Mouse (Mus musculus) limb, embryonic 10.5 days (tissue): ENCODE data around the gene Olfr1360. TPM values are rescaled to one million over a fixed set of nuclear protein-coding genes. Genes with fewer than 3 reads are reported as not detected.
"Not testable (repeated sequence)": the region's sequence is repeated elsewhere in the genome, so short reads cannot be mapped to it uniquely, and the experiment has no call there.

ENCODE experiments used
- DNase-seq: peaks from one replicate; pipeline ENCODE4 v3.0.0-alpha.2; 2017; ENCODE audit warnings: low spot score
- H3K27ac ChIP-seq: fragments of 300-500 bp; sonication (generic); 2 replicates; pipeline ENCODE4 v1.5.1; 2016; ENCODE audit warnings: mild to moderate bottlenecking
- H3K27me3 ChIP-seq: fragments of 300-500 bp; sonication (generic); 2 replicates; pipeline ENCODE4 v1.6.1; 2016; ENCODE audit warnings: low read depth, mild to moderate bottlenecking; ENCODE audit not compliant: poor library complexity, severe bottlenecking
- H3K36me3 ChIP-seq: fragments of 300-500 bp; sonication (generic); 2 replicates; pipeline ENCODE4 v1.6.1; 2016; ENCODE audit warnings: mild to moderate bottlenecking, moderate library complexity
- H3K4me1 ChIP-seq: fragments of 300-500 bp; sonication (generic); 2 replicates; pipeline ENCODE4 v1.6.1; 2016
- H3K4me3 ChIP-seq: fragments of 300-500 bp; sonication (generic); 2 replicates; pipeline ENCODE4 v1.5.1; 2016; ENCODE audit warnings: mild to moderate bottlenecking, moderate library complexity
- H3K9me3 ChIP-seq: fragments of 300-500 bp; sonication (generic); replicated peaks from 2 replicates; pipeline ENCODE4 v1.6.1; 2016; ENCODE audit warnings: mild to moderate bottlenecking
- WGBS: fragments of 180-500 bp; shearing (Covaris S2); methylation state at CpG from one replicate; pipeline ENCODE4 v1.1.7; 2016; 5-methylcytosine and 5-hydroxymethylcytosine counted together
- polyA plus RNA-seq: library from polyadenylated mRNA; unstranded; fragments of >200 nt; fragmentation: Nextera tagmentation; extraction: Ambion mirVana; gene quantifications from 2 replicates; pipeline ENCODE4 v1.2.1, GENCODE M21; 2016

The Olfr1360 gene
- not detected in 2 replicates for polyA plus RNA-seq

DNA sequence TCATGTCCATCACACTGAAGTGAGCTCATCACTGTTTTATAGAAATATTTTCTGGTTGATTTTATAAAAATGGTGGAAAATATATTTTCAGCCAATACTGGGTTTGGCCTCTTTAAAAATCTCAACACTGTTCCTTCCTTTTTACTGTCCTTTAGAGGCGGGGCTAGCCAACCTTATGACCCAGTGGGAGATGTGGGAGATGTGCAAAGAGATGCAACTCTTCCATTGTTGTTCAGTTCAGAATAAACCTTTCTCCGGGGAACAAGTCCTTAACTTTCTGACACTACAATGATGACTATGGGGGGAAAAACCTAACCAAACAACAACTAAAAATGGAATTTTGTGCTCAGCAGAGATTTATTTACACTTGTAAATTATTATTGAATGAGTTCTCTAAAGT lies at the start of gene Olfr1360:
Gene Olfr1360, minus strand, starts transcription at position 101 of the 400 bp plus-strand sequence.
- H3K36me3 ChIP-seq: no peaks in the 10 kb centered on the region
- no peak for DNase-seq
- no peaks in the 10 kb centered on the region for H3K4me1 ChIP-seq
- H3K9me3 ChIP-seq: no peaks in the 10 kb centered on the region
- H3K27me3 ChIP-seq: no peaks in the 10 kb centered on the region
- H3K4me3 ChIP-seq: no peak within 1 kb of the TSS
- 77% methylated on average over 2 of the region's 2 CpGs for WGBS
- no peak within 1 kb of the TSS for H3K27ac ChIP-seq

DNA sequence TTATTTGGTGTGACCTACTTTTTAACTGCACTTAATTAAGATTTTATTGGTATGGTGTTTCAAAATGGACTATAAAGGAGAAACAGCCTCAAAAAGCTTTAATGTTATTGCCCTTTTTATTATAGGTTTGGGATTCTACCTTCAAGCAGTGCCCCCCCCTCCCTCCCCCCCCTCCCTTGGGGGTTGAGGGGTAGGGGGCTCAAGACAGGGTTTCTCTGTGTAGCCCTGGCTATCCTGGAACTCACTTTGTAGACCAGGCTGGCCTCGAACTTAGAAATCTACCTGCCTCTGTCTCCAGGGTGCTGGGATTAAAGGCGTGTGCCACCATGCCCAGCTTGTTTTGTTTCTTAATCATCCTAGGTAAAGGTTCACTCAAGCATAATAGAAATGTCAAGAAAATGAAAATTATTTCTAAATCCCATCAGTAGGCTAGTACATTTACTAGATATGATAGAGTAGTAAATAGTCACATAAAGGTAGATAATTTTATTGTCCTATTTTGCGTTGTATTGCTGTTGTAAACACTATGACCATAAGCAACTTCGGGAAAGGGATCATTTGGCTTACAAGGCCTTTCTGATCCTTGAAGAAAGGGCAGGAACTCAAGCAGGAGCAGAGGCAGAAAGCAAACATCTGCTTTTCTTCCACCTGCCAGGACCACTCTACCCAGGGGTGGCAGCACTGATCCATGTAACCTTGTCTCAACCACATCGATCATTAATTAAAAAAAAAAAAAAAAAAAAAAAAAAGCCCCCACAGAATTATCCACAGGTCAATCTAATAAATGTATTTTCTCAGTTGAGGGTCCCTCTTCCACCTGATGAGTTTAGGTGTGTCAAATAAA lies 46.0 kb upstream of the Olfr1360 start:
- Histone ChIP-seq H3K4me1 (peaks cover 24% of the 10 kb centered on the region), H3K27ac (peak overlapping the region; percentile 94), H3K4me3 (peak overlapping the region; percentile 50), H3K27me3 (no peaks in the 10 kb centered on the region), H3K9me3 (no peaks in the 10 kb centered on the region), H3K36me3 (no peaks in the 10 kb centered on the region)
- DNase-seq: peak; percentile 44
- 35% methylated on average over 5 of the region's 5 CpGs for WGBS

DNA sequence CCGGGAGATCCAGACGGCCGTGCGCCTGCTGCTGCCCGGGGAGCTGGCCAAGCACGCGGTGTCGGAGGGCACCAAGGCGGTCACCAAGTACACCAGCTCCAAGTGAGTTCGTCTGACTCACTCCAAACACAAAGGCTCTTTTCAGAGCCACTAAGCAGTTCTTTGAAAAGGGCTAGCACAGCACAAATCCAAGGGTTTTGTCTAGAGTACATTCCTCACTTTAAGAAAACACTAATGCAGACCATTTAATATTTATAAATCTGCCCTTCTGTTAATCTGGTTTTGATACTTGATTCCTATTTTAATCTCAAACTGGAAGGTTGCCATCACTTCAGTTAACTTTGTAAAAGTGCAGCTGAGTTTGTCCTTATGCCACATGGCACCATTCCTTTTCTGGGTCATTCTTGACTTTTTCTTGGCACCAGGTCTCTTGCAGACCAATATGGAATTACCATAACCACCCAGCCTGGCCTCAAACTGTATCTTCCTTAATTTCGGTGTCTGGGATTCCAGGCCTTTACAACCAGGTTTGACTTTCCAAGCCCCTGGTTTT lies 45.2 kb upstream of the Olfr1360 start:
- WGBS: 3% methylated on average over 11 of the region's 11 CpGs
- Histone ChIP-seq H3K4me1 (peaks cover 26% of the 10 kb centered on the region), H3K27me3 (no peaks in the 10 kb centered on the region), H3K36me3 (no peaks in the 10 kb centered on the region), H3K27ac (peak overlapping the region; percentile 94), H3K9me3 (no peaks in the 10 kb centered on the region), H3K4me3 (peak overlapping the region; percentile 50)
- peak; percentile 64 for DNase-seq

DNA sequence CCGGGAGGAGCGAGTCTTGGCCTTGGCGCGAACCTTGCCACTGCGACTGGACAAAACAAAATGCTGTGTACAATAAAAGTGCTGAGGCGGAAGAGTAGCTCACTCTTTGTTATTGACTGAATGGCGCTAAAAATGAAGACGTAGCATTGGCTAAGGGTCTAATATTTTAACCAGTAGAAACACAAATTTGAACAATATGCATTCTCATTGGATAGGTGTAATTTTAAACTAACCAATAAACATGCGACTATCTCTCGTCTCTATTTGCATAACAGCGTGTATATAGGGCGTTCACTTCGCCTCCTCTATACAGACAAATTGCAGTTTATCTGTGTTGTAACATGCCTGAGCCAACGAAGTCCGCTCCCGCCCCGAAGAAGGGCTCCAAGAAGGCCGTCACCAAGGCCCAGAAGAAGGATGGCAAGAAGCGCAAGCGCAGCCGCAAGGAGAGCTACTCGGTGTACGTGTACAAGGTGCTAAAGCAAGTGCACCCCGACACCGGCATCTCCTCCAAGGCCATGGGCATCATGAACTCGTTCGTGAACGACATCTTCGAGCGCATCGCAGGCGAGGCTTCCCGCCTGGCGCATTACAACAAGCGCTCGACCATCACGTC lies 44.7 kb upstream of the Olfr1360 start, which contains the start of gene Hist1h2bm:
Gene Hist1h2bm, plus strand, starts transcription at position 288 of the 616 bp plus-strand sequence.
- Histone ChIP-seq H3K4me3 (peak within 1 kb of the TSS; percentile 50), H3K4me1 (peaks cover 26% of the 10 kb centered on the region), H3K27ac (peak within 1 kb of the TSS; percentile 94)
- H3K9me3 ChIP-seq, H3K27me3 ChIP-seq, H3K36me3 ChIP-seq: not testable (repeated sequence)
- peak; percentile 75 for DNase-seq
- under 1% methylated on average over 37 of the region's 37 CpGs for WGBS

DNA sequence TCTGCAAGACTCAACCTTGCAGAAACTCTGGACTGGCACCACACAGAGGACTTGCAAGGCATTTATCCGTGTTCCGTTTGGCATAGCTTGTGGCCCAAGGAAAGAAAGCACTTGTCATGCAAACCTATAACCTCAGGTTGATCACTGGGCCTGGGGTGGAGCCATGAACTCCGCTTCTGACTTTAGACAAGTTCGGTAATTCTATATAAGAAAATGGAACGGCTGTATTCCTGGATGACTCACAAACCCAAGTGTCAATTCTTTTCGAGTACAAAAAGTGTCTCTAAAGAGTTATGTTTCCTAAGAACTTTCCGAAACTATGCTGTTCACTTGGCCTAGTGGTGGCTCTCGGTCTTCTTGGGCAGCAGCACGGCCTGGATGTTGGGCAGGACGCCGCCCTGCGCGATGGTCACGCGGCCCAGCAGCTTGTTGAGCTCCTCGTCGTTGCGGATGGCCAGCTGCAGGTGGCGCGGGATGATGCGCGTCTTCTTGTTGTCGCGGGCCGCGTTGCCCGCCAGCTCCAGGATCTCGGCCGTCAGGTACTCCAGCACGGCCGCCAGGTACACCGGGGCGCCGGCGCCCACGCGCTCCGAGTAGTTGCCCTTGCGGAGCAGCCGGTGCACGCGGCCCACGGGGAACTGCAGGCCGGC lies 44.0 kb upstream of the Olfr1360 start:
- 3% methylated on average over 24 of the region's 44 CpGs for WGBS

DNA sequence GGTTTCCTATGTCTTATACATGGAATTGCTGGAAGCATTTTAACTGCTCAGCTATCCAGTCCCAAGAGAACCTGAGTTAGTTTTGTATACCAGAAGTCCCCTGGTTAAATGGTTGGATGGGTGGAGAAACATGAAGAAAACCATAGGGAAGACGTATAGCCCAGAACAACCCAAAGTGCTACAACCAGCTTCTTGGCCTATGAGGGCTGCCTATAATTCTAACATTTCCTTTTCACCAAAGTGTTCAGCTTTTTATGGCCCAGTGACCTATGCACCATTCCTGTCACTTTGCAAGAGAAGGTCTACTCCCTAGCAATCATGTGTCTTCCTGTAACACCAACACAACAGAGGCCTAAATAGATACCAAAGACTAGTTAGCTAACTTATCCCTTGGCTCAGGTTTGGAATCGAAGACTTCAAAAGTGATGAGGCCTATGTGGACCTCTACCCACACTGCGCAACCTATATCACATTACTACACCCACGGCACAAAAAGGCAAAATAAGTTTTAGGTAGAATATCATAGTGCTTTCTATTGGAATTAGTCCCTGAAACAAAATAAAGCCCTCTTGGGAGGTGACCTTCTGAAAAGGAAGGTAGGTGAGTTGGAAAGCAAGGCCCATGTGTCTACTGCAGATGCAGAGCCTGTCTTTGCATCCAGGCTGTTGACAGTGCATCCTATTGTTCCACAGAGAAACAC lies 41.3 kb upstream of the Olfr1360 start:
- Histone ChIP-seq H3K36me3 (no peaks in the 10 kb centered on the region), H3K27me3 (no peaks in the 10 kb centered on the region), H3K4me1 (peaks cover 32% of the 10 kb centered on the region), H3K27ac (peak overlapping the region; percentile 94), H3K9me3 (no peaks in the 10 kb centered on the region), H3K4me3 (peak overlapping the region; percentile 57)
- WGBS: 62% methylated on average over 4 of the region's 4 CpGs
- peak; percentile 37 for DNase-seq

More for the DNA sequence above, 44.0 kb upstream of the Olfr1360 start:
- peaks cover 26% of the 10 kb centered on the region for H3K4me1 ChIP-seq
- peak; percentile 42 for DNase-seq
- not testable (repeated sequence) for H3K36me3 ChIP-seq, H3K27me3 ChIP-seq, H3K9me3 ChIP-seq
- peak overlapping the region; percentile 94 for H3K27ac ChIP-seq
- H3K4me3 ChIP-seq: peak overlapping the region; percentile 50

DNA sequence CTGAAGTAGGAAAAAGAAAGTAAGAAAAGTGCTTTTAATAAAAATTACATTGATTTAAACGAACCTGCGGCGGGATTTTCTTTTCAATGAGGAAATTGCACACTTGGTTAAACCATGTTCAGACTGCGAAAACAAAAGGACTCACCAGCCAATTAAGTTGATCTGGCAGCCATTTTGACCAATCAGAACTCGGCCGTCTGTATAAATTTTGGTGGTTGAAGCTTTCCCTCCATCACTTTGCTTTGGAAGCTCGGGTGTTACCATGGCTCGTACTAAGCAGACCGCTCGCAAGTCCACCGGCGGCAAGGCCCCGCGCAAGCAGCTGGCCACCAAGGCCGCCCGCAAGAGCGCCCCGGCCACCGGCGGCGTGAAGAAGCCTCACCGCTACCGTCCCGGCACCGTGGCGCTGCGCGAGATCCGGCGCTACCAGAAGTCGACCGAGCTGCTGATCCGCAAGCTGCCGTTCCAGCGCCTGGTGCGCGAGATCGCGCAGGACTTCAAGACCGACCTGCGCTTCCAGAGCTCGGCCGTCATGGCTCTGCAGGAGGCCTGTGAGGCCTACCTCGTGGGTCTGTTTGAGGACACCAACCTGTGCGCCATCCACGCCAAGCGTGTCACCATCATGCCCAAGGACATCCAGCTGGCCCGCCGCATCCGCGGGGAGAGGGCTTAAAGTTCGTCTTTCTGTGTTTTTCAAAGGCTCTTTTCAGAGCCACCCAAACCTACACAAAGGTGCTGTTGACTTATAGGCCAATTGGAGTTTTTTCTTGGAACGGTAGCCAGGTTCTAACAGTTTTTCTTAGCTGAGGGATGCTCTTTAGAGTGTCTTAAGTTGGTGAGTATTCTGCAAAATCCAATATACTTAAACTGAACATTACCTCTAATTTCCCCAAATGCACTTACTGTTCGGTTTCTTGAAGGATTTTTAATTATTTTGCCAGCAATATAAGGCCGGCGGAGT lies 40.5 kb upstream of the Olfr1360 start, which contains the start of gene Hist1h3h:
Gene Hist1h3h, plus strand, starts transcription at position 263 of the 961 bp plus-strand sequence.
- DNase-seq: peak; percentile 85
- Histone ChIP-seq H3K27ac (peak within 1 kb of the TSS; percentile 94), H3K4me3 (peak within 1 kb of the TSS; percentile 57), H3K4me1 (peaks cover 25% of the 10 kb centered on the region)
- under 1% methylated on average over 28 of the region's 56 CpGs for WGBS
- not testable (repeated sequence) for H3K36me3 ChIP-seq, H3K9me3 ChIP-seq, H3K27me3 ChIP-seq

DNA sequence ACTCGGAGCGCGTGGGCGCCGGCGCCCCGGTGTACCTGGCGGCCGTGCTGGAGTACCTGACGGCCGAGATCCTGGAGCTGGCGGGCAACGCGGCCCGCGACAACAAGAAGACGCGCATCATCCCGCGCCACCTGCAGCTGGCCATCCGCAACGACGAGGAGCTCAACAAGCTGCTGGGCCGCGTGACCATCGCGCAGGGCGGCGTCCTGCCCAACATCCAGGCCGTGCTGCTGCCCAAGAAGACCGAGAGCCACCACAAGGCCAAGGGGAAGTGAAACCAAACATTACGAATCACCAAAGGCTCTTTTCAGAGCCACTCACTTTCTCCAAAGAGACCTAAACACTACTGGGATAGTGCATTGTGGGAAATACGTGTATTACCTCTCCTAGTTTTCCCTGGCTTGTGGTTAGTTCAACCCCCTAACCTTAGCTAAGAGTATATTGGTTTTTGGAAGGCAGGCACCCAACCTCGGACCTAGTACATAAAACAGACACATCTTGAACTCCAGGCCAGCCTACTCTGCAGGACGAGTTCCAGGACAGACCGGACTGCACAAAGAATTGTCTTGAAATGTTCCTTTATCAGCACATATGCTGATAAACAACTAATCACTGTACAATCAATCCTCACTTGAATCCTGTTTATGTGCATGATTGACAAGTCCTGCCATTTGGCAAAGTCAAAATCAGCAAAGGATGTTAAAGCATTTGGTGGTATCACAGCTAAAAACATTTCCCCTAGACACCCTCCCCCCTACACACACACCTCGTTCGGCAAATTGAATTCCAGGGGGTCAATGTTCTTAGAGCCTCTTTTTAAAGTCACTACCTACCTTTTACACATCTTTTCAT lies 39.6 kb upstream of the Olfr1360 start:
- not testable (repeated sequence) for H3K9me3 ChIP-seq, H3K27me3 ChIP-seq, H3K36me3 ChIP-seq
- H3K4me3 ChIP-seq: peak overlapping the region; percentile 57
- peaks cover 25% of the 10 kb centered on the region for H3K4me1 ChIP-seq
- DNase-seq: peak; percentile 69
- under 1% methylated on average over 15 of the region's 38 CpGs for WGBS
- H3K27ac ChIP-seq: peak overlapping the region; percentile 94

DNA sequence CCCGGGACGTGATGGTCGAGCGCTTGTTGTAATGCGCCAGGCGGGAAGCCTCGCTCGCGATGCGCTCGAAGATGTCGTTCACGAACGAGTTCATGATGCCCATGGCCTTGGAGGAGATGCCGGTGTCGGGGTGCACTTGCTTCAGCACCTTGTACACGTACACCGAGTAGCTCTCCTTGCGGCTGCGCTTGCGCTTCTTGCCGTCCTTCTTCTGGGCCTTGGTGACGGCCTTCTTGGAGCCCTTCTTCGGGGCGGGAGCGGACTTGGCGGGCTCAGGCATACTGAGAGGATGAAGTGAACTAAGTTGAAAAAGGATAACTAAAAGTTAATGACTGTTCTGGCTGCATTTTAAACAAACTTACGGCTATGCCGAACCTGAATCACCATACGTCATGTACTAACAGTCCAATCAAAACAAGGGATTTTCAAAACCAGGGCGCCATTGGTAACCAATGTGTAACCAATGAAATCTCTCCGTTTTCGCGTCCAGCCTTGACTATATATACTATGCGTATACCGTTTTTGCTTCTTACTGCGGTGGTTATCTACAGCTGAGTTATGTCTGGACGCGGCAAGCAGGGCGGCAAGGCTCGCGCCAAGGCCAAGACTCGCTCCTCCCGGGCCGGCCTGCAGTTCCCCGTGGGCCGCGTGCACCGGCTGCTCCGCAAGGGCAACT lies 38.8 kb upstream of the Olfr1360 start, which contains the start of the genes Hist1h2bl and Hist1h2ai:
Gene Hist1h2bl, minus strand, starts transcription at position 280 of the 676 bp plus-strand sequence.
Gene Hist1h2ai, plus strand, starts transcription at position 559 of the 676 bp plus-strand sequence.
- Histone ChIP-seq H3K4me3 (peak within 1 kb of the TSS; percentile 57), H3K4me1 (peaks cover 26% of the 10 kb centered on the region), H3K27ac (peak within 1 kb of the TSS; percentile 94)
- under 1% methylated on average over 36 of the region's 50 CpGs for WGBS
- H3K9me3 ChIP-seq, H3K36me3 ChIP-seq, H3K27me3 ChIP-seq: not testable (repeated sequence)
- peak; percentile 75 for DNase-seq

DNA sequence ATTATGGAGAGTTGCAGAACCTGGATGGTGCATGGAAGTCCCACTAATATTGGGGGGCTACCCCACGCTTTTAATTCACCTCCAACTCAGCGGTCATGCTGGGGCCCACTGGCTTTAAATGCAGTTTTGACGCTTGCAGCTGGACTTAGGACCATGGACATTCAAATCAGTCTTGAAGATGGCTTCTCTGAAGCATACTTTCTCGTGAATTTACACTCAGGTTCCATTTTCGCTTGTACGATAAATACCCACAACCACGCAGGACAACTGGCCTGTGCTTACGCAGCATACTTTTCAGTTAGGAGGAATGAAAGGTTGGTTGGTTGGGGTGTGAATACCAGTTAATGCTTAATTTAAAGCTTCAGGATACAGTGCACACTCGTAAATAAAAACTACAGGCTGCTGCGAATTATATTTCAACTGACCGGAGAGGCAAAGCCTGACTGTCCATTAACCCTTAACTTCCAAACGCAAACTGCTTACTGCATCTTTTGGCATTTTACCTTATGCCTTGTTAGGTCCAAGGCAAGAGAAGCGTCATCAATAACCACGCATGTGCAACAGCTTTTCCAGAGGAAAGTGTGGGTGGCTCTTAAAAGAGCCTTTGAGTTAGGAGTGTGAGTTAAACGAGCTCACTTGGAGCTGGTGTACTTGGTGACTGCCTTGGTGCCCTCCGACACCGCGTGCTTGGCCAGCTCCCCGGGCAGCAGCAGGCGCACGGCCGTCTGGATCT lies 38.1 kb upstream of the Olfr1360 start:
- Histone ChIP-seq H3K27ac (peak overlapping the region; percentile 94), H3K9me3 (no peaks in the 10 kb centered on the region), H3K36me3 (no peaks in the 10 kb centered on the region), H3K27me3 (no peaks in the 10 kb centered on the region), H3K4me1 (peaks cover 19% of the 10 kb centered on the region), H3K4me3 (peak overlapping the region; percentile 57)
- 2% methylated on average over 22 of the region's 22 CpGs for WGBS
- DNase-seq: peak; percentile 55
